Mouse (Mus musculus) liver, postnatal 0 days (tissue): Measurements from ENCODE around the gene Trpm1.

Experiments used
- CTCF ChIP-seq: sonication (generic); IDR thresholded peaks from 2 replicates; pipeline ENCODE4 v1.5.1; 2016; ENCODE audit warnings: antibody characterized with exemption, low read depth
- EP300 ChIP-seq: IDR thresholded peaks from 2 replicates; pipeline ENCODE4 v1.6.1; 2016; ENCODE audit warnings: antibody characterized with exemption, low read depth, mild to moderate bottlenecking

DNA sequence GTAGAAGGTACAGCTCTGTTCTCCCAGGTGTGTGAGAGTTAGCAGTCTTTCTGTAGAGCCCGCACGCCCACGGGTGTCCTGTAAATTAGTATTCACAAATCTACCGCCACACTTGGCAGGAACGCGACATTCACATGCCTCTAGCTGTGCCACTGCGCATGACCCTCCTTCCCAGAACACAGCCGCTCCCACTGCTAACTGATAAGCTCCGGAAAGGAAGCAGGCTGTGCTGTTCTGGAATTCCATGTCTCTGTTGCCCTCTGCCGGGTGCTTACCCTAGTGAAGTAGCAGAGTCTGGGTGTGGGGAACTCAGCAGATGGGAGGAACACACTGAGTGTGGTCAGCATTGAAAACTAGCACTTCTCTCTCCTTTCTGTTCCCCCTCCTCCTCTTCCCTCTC lies 2.1 kb downstream of the Trpm1 start:
- TF ChIP-seq CTCF (peak; percentile 72), EP300 (no peak)
